Mouse (Mus musculus) spleen, adult 2 months (tissue): ENCODE measurements around the gene Ncoa6.

Experiments used
- CTCF ChIP-seq: fragments of 200-500 bp; IDR thresholded peaks from 2 replicates; pipeline ENCODE4 v1.5.1; 2011; ENCODE audit warnings: mild to moderate bottlenecking, inconsistent platforms; ENCODE audit not compliant: insufficient read depth, insufficient read length, insufficient replicate concordance; ENCODE audit errors: extremely low read depth
- POLR2A ChIP-seq: fragments of 200-500 bp; IDR thresholded peaks from 2 replicates; pipeline ENCODE4 v1.6.1; 2011; ENCODE audit warnings: low read depth, low read length, inconsistent platforms

GRCm38 (mm10) chr2:155443446-155443845 is 30.2 kb downstream of the Ncoa6 start:
- no peak for TF ChIP-seq POLR2A
- no peak for TF ChIP-seq CTCF
